Mouse (Mus musculus) c-Kit-negative CD71-positive TER-119-positive erythroid progenitor cells, embryonic 14.5 days (primary cell): ENCODE data around the gene Dock2.

Experiments
- DNase-seq: peaks from one replicate; pipeline ENCODE4 v3.0.0-alpha.2; 2013; ENCODE audit warnings: low read depth, low spot score

The Dock2 gene

DNA sequence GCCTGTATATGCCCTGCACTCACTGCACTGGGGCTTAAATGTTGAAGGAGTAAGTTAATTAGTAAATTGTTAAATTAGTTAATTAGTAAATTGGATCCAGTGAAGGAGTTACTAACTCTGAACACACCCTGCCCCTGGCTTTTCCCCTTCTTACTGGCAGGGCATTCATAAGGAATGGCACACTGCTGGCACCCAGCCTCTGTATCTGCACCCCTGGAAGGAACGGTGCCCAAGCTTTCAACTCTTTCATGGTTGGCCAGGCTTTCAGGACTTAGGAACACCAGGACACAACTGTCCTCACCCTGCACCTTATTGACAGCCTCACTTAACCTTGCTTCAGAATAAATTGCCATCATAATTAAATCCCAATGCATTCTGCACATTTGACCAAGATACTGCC is 359.1 kb downstream of the Dock2 start:
- DNase-seq = no peak

DNA sequence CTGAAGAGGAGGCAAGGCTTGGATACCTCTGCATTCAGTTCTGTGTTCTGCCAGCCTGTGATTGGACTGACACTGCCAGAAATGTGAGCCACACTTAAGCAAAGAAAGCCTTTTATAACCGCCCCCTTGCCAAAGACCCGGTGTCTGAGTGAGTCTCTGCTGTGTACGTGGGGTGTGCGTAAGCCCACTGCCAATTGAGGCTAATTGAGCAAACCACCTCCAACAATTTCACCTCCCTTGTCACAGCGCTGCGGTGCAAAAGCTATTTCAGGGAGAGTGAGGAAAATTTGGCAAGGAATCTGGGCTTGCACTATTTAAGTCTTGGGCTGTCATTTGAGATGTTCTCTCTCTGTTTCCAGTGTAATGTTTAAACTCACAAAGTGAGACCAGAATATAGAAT is 362.6 kb downstream of the Dock2 start:
- DNase-seq = no peak

DNA sequence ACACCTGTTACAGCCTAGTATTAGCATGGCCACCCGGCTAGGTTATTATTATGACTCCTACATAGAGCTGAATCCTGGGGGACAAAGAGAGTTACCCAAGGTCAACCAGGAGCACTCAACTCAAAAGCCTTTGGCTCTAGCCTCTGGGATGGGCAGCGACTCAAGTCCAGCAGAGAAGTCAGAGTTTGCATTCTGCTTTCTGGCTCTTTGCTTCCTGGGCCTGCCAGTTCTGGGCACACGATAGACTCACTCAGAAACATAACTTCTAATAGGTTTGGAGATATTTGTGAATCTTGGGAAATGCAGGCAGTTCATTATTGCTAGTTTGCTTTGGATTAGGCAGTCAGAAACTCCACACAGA is 367.1 kb downstream of the Dock2 start:
- DNase-seq = no peak

DNA sequence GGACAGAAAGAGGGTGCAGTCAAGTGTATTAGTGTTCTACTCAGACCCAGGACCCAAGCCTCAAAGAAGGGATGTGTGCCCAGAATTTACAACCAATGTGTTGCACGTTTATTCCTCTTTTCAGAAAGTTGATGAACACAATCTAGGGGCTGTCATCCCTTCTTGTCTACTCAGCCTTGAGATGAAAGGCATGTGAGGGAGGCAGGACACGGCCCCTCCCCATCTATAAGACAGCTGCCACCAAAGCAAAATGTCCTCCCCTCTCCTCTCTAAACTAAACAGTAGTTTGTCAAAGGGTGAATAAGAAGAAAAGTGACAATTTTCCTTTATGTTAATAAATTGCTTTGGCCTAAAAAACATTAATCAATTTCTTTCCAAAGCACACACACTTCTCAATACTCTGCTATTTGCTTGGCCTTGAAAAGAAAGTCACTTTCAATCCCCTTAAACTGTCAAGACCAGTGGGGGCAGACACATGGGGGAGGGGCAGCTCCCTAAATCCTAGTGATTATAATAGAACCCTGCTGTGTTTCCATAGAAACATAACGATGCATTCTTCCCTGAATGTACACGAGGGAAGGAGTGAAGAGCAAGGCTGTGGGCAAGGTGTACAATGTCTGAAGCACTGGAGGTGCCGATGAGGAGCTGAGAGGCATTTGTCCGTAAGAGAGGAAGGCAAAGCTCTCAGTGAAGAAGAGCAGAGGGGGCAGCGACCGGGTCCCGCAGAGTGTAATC is 367.6 kb downstream of the Dock2 start:
- DNase-seq = no peak

DNA sequence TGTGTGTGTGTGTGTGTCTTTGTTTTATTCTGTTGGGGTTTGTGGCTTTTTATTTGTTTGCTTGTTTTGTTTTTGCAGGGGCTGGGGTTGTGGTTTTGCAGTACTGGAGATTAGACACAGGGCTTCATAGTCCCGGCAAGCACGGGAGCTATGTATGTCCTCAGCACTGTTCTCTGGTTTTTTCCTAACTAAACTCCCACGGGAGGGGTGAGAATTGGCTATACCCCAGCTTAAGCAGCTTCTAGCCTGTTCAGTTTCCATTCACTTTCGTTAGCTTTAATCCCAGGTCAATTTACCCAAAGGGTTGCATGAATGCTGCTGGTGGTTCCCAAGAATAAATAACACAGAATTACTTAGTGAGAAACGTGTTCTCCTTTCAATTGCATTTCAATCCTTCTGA is 376.8 kb downstream of the Dock2 start:
- DNase-seq = no peak

DNA sequence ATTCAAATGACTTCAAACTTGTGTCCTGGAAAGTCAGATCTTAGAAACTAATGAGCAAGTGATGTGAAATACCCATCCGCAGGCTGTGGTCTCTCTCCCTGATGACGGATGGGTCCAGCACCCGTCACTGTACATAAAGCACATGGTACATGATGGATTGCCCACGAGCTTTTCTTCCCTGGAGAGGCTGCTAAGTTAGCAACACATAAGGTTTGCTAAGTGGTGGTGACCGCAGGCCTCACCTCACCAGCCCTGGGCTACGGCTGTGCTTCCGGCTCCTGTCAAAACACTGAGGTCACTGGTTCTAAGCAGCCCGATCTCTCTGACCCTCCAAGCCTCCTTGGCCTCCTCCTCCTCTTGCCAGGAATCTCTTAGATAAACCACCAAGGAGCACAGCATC is 377.4 kb downstream of the Dock2 start:
- DNase-seq = no peak

DNA sequence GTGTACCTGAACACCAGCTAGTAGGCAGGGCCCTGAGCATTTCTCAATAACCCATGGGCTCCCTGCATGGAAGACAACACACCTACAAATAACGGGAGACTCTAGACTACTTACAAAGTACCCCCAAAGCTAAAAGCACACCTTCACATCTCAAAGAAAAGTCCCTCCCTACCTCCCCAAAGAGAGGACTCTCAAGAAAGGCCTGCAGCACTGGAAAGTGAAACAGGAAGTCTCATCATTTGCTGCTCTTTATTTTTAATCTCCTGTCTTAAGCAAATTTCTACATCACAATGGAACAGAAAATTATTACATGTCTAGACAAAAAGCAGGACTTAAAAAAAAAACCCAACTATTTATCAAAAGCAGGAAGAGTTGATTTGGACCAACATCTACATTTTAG is 378.4 kb downstream of the Dock2 start:
- no peak for DNase-seq

DNA sequence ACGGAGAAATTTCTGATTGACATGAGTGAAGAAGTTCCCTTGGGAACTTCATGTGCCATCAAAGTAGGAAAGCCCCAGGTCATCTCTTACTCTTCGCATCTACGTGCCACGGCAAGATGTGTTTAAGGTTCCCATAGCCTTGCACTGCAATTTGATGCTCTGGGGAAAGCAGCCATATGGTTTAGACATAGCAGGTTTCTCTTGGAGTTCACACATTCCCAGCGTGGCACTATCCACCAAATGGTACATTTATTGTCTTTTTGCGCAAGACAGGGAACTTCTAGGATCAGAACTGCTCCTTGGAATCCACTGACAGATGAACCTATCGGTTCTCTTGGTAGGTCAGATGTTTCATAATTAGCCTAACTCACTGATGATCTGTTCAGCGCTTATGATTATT is 382.3 kb downstream of the Dock2 start:
- DNase-seq = no peak

DNA sequence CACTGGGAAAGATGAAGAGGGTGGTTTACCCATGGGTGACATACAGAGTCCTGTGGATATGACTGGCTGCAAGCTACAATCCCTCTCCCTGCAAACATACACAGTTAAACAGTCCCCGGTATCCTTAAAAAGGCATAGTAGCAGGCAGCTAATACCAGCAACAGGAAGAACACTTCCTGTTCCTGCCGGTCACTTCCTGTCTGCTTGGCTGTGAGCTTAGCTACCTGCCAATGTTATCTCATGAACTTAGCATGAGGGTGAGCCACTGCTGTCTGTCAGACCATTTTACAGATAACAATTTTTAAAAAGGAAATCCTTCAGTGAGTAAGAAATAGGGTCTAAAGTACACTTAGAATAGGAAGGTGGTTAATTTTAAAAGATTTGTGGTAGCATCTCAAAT is 385.1 kb downstream of the Dock2 start:
- no peak for DNase-seq

DNA sequence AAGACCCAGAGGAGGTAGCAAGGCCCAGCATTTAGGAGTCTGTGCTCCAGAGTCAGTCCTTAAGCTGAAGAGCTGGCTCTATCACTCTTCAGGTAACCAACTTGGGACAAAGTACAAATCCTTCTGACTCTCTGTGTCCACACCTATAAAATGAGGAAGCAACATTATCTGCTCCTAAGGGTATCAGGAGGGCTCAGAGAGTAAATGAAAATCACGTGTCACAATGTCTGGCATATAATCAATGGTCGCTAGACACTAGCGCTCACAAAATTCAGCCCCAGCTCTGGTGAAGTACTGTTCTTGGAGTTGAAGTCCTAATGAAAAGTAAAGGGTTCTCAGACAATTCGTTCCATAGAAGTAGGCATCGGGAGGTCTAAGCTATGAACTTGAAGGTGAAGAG is 386.0 kb downstream of the Dock2 start:
- no peak for DNase-seq

DNA sequence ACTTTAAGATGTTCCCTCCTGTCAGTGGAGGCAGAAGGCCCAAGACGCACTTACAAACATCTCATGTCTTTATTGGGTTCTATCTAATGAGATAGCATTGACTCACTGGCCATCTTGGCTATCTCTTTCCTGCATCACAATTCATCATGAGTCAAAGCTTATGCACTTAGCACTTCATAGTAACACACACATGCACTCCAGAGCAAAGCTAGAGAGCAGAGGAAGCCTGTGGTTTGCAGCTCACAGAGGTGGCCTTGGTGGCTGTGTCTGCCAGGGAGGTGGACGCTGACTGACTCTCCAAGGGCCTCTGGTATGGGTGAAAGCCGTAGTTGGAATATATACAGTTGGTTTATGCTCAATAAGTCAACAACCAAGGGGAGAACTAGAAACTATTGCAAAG is 387.9 kb downstream of the Dock2 start:
- no peak for DNase-seq

DNA sequence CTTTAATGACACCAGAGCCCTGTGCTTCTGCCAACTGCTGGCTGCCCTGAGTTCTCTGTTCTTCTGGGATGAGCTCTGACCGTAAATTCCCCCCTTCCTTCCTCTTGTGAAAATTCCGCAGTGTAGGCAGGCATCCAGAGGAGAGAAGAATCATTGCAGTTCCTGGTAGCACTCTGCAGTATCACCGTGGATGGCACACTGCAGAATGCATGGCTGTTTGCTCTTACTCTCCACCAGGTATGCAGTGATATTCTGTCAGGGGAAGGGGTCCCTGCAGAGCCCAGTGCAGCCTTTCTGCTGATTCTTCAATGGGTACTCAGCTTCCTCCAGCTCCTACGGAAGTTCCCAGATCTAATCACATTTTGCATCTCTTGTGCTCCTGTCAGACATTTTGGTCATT is 391.6 kb downstream of the Dock2 start:
- DNase-seq = no peak

DNA sequence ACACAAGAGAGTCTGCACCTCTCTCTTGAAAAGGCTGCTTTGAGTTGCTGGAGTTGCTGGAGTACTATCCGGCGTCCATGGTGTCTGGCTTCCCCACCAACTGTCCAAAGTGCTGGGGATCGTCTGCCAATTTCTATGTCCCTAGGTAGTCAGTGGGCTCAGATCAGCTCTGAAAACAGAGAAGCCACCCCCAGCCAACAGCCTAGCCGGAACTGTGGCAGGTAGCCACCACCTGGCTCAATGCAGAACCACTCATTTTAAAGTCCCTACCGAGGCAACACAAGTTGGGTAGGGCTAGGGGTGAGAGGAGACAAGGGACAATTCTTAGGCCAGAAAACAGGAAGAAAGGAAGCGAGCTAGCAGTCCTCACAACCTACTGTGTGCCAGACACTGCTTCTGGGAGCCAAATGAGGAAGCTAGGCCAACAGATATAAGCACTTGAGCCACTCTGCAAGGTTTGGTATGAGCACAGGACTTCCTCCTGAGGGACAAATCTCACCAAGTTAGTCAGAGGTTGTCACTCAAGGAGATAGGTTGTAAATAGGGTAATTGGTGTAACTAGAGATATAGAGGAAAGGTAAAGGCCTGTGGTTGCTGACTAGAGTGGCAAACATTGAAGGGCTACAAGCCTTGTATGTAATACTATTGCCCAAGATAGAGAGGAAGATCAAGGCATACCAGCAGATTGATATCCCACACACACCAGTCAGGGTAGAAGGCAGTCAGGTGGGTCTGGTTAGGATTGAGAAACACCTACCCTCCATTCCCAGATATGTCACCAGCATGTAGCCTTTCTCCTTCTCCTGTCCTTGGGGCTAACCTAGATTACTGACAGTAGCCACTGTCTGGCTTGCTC is 394.2 kb downstream of the Dock2 start:
- no peak for DNase-seq

DNA sequence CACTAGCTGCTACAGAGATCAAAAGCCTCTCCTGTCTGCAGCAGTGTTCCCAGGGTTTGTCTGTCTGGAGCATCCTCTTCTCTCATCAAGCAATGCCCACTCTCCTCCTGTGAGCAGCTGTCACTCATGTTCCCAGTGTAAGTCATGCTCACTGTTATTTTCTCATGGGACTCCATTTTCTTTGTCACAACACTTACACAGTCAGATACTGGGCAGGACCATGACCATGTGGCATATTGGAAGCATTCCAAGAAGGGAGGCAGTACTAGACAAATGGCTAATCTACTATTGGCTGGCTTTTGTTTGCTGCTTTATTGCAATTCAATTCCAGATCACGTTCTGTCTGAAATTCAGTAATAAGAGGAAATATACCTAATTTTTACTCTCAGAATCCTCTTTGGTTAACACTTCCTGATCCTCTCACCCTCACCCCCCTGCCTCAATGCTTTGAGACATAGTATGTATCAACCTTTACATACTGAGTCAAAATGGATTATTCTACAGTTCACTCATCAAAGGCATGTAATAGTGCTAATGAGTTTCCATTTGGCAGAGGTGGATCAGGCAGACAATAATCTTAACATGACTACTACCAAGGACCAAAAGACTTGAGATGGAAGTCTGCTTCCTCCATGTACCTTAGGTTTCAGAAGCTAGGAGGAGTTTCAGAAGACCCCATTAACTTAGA is 398.5 kb downstream of the Dock2 start:
- no peak for DNase-seq

DNA sequence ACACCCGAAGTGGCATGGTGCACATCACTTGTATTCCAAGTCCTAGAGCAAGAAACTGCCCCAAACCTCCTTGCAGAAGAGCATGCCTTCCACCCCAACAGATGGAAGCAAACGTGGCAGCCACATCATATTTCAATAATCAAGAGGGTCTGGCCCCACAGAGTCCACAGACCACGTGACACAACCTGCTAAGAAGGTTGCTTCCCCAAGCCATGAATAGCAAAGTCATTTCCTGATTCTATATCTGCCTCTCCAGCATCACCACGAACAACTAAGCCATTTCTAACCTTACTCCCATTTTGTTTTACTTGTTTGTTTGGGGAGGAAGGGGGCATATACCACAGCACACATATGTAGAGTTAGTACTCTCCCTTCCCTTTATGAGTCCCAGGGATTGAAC is 399.5 kb downstream of the Dock2 start:
- DNase-seq = no peak

DNA sequence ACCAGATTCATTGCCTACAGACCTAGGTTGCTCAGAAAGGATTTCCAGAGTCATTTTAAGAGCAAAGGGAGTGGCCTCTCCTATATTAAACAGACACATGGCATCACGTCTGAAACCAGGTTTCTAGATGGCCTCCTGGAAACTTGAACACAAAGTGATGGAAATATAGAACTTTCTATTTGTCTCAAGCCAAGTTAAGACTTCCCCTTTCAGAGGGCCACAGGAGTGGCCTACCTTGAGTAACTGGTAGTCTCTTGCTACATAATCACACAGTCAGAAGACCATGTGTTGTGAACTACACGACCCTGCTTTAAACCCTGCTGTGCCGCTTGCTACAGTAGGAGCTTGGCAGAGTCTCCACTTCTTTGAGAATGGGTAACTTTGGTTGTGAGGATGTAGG is 400.2 kb downstream of the Dock2 start:
- no peak for DNase-seq

DNA sequence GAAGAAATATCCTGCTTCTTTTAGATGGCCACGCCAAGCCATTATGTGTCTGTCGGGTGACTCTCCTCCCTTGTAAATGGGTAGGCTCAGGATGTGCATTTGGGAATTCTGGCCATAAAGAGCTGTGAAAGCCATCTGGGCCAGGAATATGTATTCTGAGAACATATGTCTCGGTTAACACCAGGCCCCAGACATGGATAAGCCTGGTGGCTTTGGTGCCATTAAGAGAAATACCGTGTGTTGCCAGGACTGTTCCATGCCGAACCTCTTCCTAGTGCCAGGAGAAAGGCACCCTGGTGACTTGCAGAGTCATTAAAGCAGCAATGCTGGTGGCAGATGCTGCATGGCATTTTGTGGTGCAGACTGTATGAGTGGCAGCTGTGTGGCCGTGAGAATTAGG is 406.0 kb downstream of the Dock2 start:
- DNase-seq = no peak

DNA sequence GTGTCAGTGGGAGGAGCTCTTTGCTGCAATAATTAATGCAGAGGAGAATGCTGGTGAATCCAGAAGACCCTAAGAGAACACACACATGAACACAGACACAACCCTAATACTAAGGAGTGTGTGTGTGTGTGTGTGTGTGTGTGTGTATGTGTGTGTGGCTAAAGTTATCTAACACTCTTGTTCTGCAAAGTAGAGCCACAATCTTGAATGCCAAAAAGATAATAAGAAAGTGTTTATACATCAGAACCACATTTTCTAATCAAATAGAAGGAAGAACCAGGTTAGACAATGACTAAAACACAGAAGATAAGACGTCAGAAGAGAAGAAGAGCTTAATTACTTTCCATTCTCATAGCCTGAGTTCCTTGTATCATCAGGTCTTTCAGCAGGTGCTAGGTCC is 408.1 kb downstream of the Dock2 start:
- no peak for DNase-seq

DNA sequence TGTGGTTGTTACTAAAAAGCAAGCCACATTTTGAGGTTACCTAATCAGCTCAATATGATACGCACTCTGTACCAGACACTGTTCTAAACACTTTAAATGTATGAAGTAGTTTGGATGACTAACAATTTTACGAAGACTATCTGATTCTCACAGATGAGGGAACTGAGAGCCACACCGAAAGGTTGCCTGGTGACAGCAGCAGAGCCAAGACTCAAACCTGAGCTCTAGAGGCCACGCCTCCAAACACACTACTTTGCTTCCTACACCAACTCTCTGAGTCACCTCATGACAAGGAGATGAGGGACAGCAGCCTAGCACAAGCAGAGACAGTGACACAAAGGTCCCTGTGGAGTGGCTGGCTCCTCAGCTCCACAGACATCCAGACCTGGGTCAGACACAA is 411.5 kb downstream of the Dock2 start:
- DNase-seq = no peak

DNA sequence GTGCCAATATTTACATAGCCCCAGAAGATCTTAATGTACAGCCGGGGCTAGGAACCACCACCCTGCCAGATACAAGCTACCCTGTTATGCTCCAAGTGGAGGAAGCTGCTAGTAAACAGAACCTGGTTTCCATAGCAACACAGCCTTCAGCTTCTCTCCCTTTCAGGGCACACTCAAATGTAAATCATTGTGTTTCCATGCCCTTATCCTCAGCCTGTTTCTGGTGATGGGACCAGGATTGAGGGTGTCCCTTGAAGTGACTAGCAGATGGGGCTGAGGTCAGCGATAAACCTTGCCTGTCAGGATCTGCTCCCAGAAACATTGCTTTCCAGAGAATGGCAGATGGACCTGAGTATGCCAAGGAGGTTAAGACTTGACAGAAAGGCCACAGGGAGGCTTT is 427.6 kb downstream of the Dock2 start:
- DNase-seq = no peak

DNA sequence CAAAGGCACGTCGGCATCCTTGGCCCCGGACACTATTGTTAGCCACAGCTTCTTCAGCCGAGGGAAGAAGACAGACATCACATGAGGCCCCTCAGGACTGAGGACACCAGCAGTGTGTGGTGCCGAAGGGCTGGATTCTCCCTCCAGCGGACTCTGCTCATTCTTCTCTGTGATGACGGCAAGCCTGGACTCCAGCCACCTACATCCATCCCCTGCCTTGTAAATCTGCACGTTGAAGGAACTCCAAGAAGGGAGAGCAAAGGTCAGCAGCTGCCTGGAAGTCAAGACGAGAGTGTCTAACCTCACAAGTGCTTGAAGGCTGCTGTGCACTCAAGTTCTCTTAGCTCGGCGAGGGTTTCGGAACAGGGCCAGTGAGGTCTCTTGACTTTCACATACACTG is 428.3 kb downstream of the Dock2 start:
- no peak for DNase-seq

DNA sequence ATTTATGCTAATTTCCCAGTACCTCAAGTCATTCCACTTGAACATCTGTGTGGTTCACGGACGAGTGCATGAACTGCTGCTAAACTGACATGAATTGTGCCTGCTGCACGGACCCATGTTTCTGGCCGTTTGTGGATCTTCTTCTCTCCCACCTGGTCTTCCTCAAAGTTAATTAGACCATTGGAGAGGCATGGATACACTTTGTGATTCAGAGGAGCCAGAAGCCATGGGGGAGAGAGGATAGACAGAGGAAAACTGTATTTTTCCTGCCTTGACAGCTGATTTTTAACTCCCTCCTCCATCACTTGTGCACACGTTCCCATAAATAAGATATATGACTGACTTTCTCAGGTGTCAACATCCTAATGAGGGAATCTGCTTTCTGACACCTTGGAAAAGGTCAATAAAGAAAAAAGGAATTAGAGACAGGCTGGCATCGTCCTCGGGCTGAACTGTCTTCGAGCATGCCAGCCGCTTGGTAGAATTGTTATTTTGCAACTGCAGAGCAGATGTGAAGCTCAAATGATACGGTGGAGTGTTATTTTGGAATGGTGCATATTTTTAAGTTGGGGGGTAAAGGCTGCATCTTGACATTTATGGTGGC is 434.1 kb downstream of the Dock2 start:
- DNase-seq = no peak
